Mouse (Mus musculus): ENCODE measurements around the gene Fbxo9.
"Not testable (repeated sequence)": the region's sequence is repeated elsewhere in the genome, so short reads cannot be mapped to it uniquely, and the experiment has no call there.

Fbxo9 gene

GRCm38 (mm10) chr9:78108796-78109239 is at the start of gene Fbxo9, which contains the start of gene Ick:
TSS of gene Fbxo9 (minus strand) at chr9:78109065.
TSS of gene Ick (plus strand) at chr9:78109192.
- peak; percentile 93 for DNase-seq

DNA sequence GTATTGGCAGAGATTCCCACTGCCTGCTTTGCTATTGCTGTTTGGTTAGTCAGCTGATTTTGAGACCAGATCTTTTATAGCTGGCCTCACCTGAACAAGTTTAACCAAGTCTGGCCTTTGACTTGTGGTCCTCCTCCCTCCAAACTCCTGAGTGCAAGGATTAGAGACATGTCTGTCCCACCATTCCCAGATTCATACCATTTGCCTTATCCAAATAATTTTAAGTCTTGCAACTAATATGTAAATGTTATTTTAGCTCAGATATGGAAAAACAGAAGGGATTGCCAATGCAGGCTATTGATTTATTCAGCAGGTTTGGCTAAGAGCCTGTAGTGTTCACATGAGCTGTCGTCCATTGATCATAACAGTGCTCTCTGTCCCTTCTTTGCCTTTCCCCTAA is 48.4 kb upstream of the Fbxo9 start:
- no peak for DNase-seq

- DNase-seq: no peak
Measured at GRCm38 (mm10) chr9:78154211-78154977, 45.5 kb upstream of the Fbxo9 start.

- DNase-seq: not testable (repeated sequence)
Measured at GRCm38 (mm10) chr9:78149770-78150169, 40.9 kb upstream of the Fbxo9 start.

GRCm38 (mm10) chr9:78148149-78148548 is 39.3 kb upstream of the Fbxo9 start:
- no peak for DNase-seq

DNA sequence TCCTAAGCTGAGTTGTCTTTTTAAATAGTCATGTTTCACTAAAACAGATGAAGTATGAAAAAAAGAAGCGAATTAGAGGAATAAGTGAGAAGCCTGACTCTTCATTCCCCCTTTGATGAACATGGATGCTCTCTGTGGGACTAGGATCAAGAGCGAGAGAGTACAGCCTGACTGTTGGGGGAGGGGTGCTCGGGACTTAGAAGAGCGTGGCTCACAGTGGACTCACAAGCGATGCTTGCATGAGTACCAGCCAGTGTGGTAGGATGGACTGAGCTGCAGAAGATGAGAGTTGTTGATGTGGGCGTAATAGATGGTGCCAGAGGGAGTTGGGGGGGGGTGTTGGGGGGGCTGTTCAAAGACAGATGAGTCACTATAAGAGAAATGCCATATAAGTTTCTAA is 37.8 kb upstream of the Fbxo9 start:
- no peak for DNase-seq

GRCm38 (mm10) chr9:78146099-78146498 is 37.2 kb upstream of the Fbxo9 start:
- no peak for DNase-seq

DNA sequence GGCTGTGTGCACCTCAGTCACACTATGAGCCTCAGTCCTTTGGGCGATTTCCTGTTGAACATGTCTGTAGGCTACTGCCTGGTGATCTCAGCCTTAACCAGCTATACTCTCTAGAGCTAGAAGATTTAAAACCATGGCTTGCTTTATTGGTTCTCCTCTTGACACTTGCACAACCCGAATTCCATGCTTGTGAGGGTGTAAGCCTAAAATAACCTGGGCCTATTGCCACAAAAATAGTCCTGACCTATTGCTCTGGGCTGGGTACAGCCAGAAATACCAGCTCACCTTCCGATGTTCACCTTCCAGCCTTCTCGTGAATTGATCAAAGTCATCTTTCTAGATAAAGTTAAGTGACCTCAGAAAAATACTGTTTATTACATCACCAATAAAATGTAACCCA is 30.6 kb upstream of the Fbxo9 start:
- DNase-seq: no peak

DNA sequence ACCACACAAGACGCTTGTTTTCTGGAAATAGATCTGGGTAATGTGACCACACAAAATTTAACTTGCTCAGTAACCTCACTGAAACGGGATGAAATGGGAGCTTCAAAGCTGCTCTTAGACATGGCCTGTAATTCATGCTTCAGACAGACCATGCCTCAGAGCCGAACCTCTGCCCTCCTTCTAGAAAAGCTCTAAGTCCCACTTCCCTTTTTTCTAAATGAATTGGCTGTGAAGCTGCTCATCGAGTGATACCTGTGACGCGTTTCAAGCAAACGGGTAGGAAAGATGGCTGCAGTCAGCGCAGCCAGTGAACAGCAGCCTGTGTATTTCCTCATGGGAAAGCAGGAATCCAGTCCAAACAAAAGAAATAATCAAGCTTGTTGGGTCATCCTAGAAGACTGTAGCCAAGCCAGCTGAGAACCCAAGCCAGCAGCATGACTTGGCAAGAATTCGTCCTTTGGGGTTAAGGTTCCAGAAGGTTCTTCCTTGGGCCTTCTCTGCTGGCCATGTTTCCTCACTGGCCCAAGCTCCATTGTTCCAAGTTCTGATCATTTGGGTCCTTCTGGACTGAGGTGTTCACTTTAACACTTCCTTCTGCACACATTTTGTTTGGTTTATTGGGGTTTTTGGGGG is 29.3 kb upstream of the Fbxo9 start:
- DNase-seq: no peak

DNA sequence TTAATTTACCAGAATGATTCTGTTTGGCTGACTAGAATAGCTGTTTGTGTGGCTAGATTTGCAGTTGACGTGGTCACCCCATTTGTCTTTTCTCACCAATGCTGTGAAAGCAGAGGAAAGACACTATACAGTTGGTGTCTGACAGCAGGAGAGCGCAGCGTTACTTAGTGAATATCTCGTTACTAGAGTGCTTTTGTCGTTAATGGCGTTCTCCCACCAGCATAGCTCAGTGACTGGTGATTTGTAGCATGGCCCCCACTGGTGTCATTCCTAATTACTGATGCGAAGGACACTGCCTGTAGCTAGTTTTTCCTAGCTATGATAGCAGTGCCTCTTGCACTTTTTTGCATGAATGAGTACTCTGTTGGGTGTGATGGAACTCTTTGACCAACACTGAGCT is 26.8 kb upstream of the Fbxo9 start:
- no peak for DNase-seq

DNA sequence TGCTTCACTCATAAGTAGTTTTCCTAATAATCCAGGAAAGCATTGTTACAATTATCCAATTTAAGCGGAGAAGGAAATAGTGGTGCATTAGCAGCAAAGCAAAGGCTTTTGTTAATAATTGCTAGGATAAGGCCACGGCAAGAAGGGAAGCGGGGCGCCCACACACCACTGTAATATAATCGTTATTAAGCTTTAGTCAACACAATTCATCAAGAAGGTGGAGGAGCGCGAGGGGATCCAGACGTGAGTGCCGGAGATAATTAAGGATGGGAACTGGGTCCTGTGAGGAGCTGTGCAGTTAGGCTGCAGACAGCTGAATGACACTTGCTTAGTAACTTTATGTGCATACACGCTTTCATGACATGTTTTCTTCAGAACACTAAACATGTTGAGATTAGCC is 17.8 kb upstream of the Fbxo9 start:
- DNase-seq: no peak

DNA sequence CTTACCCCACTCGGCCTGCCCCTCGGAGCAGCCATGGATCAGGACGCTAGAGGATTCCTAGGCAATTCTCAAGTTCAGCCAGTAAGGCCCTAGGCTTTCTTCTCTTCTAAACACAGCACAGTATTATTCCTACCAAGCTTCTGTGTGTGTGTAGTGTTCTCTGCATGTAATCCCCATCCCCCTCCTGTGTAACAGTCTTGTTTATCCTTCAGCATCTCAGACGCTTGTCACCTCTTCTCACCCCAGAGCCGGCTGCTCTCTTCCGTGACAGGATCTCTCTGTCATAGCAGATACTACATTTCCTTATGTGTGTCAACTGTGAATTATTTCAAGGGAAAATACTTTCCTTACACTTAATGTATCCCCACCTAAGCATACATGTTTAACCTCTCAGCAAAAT is 17.1 kb upstream of the Fbxo9 start:
- no peak for DNase-seq

DNA sequence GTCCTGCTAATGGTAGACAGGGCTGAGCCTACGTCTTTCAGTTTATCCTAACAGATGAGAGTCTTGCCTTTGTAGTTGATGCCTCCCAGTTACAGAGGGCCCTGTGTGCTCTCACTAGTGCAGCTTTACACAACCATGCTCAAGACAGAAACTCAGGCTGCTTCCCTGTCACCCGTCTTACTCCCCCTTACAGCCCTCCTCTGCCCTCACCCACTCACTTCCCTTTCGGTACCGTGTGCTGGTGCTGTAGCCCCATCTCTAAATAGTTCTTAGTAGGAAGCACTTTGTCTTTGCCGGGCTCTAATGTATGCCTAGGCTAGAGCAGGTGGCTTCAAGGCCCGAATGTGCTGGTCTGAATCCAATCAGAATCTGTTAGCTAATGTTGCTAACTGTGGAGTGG is 15.4 kb upstream of the Fbxo9 start:
- no peak for DNase-seq

DNA sequence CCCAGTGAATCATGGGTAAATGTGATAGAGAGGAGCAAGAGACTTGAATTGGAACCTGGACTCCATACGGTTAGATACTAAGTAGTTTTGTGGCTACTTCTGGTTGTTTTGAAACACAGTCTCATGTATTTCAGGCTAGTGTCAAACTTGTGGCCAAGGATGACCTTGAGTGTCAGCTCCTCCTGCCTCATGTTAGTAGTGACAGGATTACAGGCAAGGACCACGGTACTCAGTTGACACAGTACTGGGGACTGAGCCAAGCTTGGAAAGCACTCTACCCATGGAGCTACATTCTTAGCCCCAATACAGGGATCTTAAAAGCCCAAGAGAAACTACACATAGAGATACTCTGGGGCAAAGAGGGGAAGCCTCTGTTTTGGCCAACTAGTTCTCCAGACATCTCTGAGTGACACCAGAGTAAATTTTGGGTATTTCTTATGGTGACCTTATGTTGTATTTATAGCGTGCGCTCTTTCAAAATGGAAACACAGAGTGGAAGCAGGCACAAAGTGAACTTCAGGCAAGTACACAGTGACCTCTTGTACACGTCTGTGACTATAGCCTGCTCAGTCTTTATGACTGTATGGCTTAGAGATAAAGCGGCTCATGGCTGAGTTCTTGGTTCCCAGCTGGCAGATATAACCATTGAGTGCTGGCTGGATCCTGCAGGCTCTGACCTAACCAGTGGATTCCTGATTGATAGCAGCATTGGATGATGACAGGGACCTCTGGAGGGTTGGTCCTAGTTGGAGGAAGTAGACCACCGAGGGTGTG is 14.3 kb upstream of the Fbxo9 start:
- DNase-seq: no peak

GRCm38 (mm10) chr9:78121985-78122384 is 13.1 kb upstream of the Fbxo9 start:
- no peak for DNase-seq

GRCm38 (mm10) chr9:78121358-78121757 is 12.5 kb upstream of the Fbxo9 start:
- no peak for DNase-seq

- no peak for DNase-seq
Measured at GRCm38 (mm10) chr9:78117690-78118089, 8.8 kb upstream of the Fbxo9 start.

- no peak for DNase-seq
Measured at GRCm38 (mm10) chr9:78115746-78116145, 6.9 kb upstream of the Fbxo9 start.

DNA sequence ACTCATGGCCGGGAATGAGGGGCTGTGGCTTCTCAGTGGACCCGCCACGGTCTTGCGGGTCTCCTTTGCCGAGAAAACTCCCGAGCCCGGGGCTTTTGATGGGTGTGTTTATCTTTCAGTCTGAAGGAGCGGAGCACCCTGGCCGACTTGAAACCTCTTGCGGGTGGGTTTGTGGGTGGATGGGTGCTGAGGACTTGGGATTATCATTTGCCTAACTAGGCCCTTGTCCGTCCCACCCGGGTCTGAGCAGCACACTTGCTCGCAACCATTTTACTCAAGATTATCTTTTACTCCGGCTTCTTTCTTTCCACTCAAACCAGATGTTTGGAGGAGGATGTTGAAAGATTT is 4.6 kb upstream of the Fbxo9 start:
- DNase-seq: no peak

- DNase-seq: peak; percentile 89
Measured at GRCm38 (mm10) chr9:78112770-78113537, 4.1 kb upstream of the Fbxo9 start.

DNA sequence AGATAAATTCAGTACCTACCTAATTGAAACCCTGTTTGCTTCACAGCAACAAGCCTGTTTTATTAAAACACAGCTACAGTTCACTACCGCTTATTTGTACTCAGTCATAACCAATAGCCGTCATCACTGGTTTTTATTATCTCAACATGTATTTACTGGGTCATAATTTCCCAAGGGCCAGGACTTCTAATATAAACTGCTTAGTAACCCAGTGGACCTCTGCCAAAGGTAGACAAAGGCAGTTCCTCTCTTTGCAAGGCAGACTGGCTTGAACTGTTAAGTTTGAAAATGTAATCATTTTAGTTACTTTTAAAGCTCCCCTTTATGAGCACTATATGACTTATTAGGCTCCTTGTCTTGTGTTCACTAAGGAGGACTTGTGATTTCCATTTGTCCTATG is 2.6 kb upstream of the Fbxo9 start:
- DNase-seq: no peak

DNA sequence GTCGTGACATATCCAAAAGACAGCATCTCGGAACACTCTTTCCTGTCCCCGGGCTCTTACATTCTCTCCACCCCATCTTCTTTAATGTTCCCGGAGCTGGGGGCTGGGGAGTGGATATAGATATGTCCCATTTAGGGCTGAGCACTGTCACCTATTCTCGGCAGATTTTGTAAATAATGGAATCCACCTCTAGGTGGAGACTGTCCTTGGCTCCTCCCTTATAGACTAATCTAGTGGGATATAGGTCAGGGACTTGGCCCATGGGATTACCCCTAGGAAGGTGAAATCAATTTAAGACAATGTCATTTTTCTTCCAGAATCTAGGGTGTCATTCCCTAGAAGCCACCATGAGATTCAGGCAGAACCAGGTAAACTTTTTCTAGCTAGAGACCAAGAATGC is 791 bp upstream of the Fbxo9 start:
- DNase-seq: no peak
